Comparison of ENCODE assay signal across 18 mouse cellular contexts in the genomic region with DNA sequence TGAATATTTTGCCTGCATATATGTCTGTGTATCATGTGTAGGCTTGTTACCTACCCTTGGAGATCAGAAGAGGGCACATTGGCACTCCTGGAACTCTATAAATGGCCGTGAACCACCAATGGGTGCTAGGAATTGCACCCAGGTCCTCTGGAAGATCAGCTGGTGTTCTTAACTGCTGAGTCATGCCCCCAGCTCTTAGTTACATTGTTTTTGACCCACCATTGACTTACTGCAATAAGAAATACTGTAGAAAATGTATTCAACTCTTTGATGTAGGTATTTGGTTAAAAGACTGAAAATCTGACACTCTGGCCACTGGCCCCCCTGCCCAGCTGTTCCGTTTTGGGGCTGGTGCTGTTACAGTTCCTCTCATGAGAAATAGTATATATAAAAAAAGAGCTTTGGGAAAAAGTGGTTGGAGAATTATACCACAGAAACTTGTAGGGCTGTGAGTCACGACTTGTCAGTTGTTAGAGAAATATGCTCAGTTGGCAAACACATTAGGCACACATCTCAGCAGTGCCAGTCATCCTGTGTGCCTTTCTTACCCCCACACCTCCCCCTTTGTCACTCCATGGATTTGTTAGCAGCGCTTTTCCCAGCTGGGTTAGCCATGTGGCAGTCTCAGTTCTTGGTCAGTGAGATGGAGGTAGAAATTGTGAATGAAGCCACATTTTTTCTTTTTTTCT. TPM values are rescaled to one million over a fixed set of nuclear protein-coding genes. Genes with fewer than 3 reads are reported as not detected.
A peak's percentile ranks its signal among the peaks of the same experiment; 100 is the strongest.
DNase-seq lines count a peak whose midpoint lies in the region; ATAC-seq lines count a peak whose summit lies in the region.
"Had no signal": no experiment of that assay in that cellular context is flagged by ENCODE, and none has a peak within 500 bp of the region (broad histone marks: within the 10 kb centered on the region; RNA-seq: fewer than 3 reads in every experiment).

No protein-coding gene starts in this region.

- no peaks in the 10 kb centered on the region for H3K27me3 ChIP-seq in midbrain, embryonic 15.5 days (replicated peaks)
- H3K27me3 ChIP-seq: hindbrain, embryonic 12.5 days; lung, embryonic 15.5 days; midbrain, embryonic 12.5 days had no signal

- intact Hi-C loops in left cerebral cortex, postnatal 10 days (cut with DNase I): no loop called here

- H3K4me1 ChIP-seq in midbrain, embryonic 15.5 days: peaks cover 6% of the 10 kb centered on the region

- WGBS in midbrain, embryonic 15.5 days: 89% methylated on average over 4 of the region's 4 CpGs

- no peak overlapping the region for H3K4me3 ChIP-seq in midbrain, embryonic 15.5 days
- H3K4me3 ChIP-seq: erythroblast, embryonic 14.5 days; hindbrain, embryonic 12.5 days; lung, embryonic 15.5 days; midbrain, embryonic 12.5 days had no signal

- no peaks in the 10 kb centered on the region for H3K36me3 ChIP-seq in midbrain, embryonic 15.5 days (replicated peaks)
- H3K36me3 ChIP-seq: hindbrain, embryonic 12.5 days; lung, embryonic 15.5 days; midbrain, embryonic 12.5 days had no signal

- no peak overlapping the region for H3K9ac ChIP-seq in midbrain, embryonic 15.5 days
- H3K9ac ChIP-seq: hindbrain, embryonic 12.5 days; lung, embryonic 15.5 days; midbrain, embryonic 12.5 days had no signal

- peak; percentile 25 for DNase-seq in adrenal gland, postnatal 14 days
- DNase-seq in adrenal gland, postnatal 4 days (ENCODE audit: low spot score in 2 of 2): no peak
- peak; percentile 36 to 40 for DNase-seq in left cerebral cortex, adult 9 months (ENCODE audit: low spot score in 2 of 2)
- DNase-seq in left cerebral cortex, postnatal 10 days (ENCODE audit: extremely low spot score in 1 of 2, low spot score in 2 of 2): no peak
- peak; percentile 61 for DNase-seq in NIH3T3 (ENCODE audit: low read depth)
- peak; percentile 73 for DNase-seq in layer of hippocampus, adult 9-11 months
- DNase-seq in spleen, adult 18-20 months: no peak
- DNase-seq: cerebellum, adult 18-20 months; gastrocnemius, postnatal 10 days; kidney, postnatal 36 days; thymus, postnatal 36 days had no signal

- ATAC-seq in midbrain, embryonic 15.5 days (replicated peaks): no peak
- ATAC-seq: activated CD4-positive, CD25-positive, alpha-beta regulatory T cell, adult 4 months; intestine, embryonic 16.5 days had no signal

- H3K27ac ChIP-seq in midbrain, embryonic 15.5 days: no peak overlapping the region
- H3K27ac ChIP-seq: hindbrain, embryonic 12.5 days; lung, embryonic 15.5 days; midbrain, embryonic 12.5 days had no signal

- no peaks in the 10 kb centered on the region for H3K9me3 ChIP-seq in midbrain, embryonic 15.5 days
- H3K9me3 ChIP-seq: hindbrain, embryonic 12.5 days; lung, embryonic 15.5 days; midbrain, embryonic 12.5 days had no signal

- H3K4me2 ChIP-seq in midbrain, embryonic 15.5 days: no peak overlapping the region
- H3K4me2 ChIP-seq: hindbrain, embryonic 12.5 days; lung, embryonic 15.5 days; midbrain, embryonic 12.5 days had no signal

RNA-seq across cellular contexts. Expression of a gene that starts 58.4 kb away (rescaled TPM):
- 45.4 and 48.3 TPM in 2 replicates for total RNA-seq in adrenal gland, postnatal 14 days (2021)
- 10 to 100 TPM; 57.3 to 61.9 TPM for total RNA-seq in adrenal gland, postnatal 4 days (2021)
- total RNA-seq in left cerebral cortex, postnatal 10 days (2021): 100 to 1,000 TPM; 277 to 288 TPM
- 13.0 and 13.3 TPM in 2 replicates for polyA plus RNA-seq in midbrain, embryonic 15.5 days (2015; fragmentation: Nextera tagmentation; extraction: Ambion mirVana)
- polyA plus RNA-seq: activated CD4-positive, CD25-positive, alpha-beta regulatory T cell, adult 4 months; erythroblast, embryonic 14.5 days had no signal

Comparison
In these comparisons a context has a peak if more than half of its experiments do, and no peak if none do; other contexts are left out.
1. DNase-seq: peak in adrenal gland, postnatal 14 days (single experiment), left cerebral cortex, adult 9 months (2 of 2), NIH3T3 (single experiment) and layer of hippocampus, adult 9-11 months (single experiment); none in adrenal gland, postnatal 4 days (0 of 2), left cerebral cortex, postnatal 10 days (0 of 2) and spleen, adult 18-20 months (0 of 2).